Mouse (Mus musculus) layer of hippocampus, adult 2 months (tissue): ENCODE measurements at regions not wholly inside any gene's neighbourhood (a gene's known extent, or its start where the extent isn't known, plus 50 kb on each side); places are given as distances from the start of the nearest gene placed in this dataset.
"Not testable (repeated sequence)": the region's sequence is repeated elsewhere in the genome, so short reads cannot be mapped to it uniquely, and the experiment has no call there.

Source experiments
- DNase-seq, 2 experiments: peaks; one replicate each; pipeline ENCODE4 v3.0.0; 2022; ENCODE audit warnings: low spot score in 2 of 2
- H3K27ac ChIP-seq: fragments of 200-600 bp; 2 replicates; pipeline ENCODE4 v1.8.1; 2022
- H3K4me3 ChIP-seq: fragments of 200-600 bp; 2 replicates; pipeline ENCODE4 v1.8.1; 2022; ENCODE audit warnings: mild to moderate bottlenecking
- CTCF ChIP-seq: fragments of 200-600 bp; conservative IDR thresholded peaks from 2 replicates; pipeline ENCODE4 v1.8.1; 2022; ENCODE audit warnings: antibody characterized with exemption, mild to moderate bottlenecking, moderate library complexity

- DNase-seq, H3K27ac ChIP-seq, H3K4me3 ChIP-seq: not testable (repeated sequence)
These were observed 1191.1 kb upstream of the 1700008P02Rik start for GRCm38 (mm10) chr3:7811301-7811700.

GRCm38 (mm10) chr3:7805121-7805520 is 1184.9 kb upstream of the 1700008P02Rik start:
- not testable (repeated sequence) for H3K4me3 ChIP-seq, DNase-seq, H3K27ac ChIP-seq

- DNase-seq = no peak
- Histone ChIP-seq H3K4me3 (no peak overlapping the region), H3K27ac (no peak overlapping the region)
- TF ChIP-seq CTCF = no peak
These were observed 1184.0 kb upstream of the 1700008P02Rik start for GRCm38 (mm10) chr3:7804209-7804608.

- H3K4me3 ChIP-seq = no peak overlapping the region
- DNase-seq = no peak
- TF ChIP-seq CTCF = no peak
- H3K27ac ChIP-seq = no peak overlapping the region
These were observed 1179.2 kb upstream of the 1700008P02Rik start for GRCm38 (mm10) chr3:7799486-7799885.

- DNase-seq = peak; percentile 23 to 44
- H3K4me3 ChIP-seq = no peak overlapping the region
- H3K27ac ChIP-seq = no peak overlapping the region
- TF ChIP-seq CTCF = no peak
These were observed 1167.4 kb upstream of the 1700008P02Rik start for GRCm38 (mm10) chr3:7787665-7788064.

- Histone ChIP-seq H3K4me3 (no peak overlapping the region), H3K27ac (no peak overlapping the region)
- no peak for TF ChIP-seq CTCF
- DNase-seq = no peak
These were observed 1164.9 kb upstream of the 1700008P02Rik start for GRCm38 (mm10) chr3:7785096-7785495.

GRCm38 (mm10) chr3:7755445-7755844 is 1135.2 kb upstream of the 1700008P02Rik start:
- no peak for DNase-seq
- Histone ChIP-seq H3K27ac (no peak overlapping the region), H3K4me3 (no peak overlapping the region)
- TF ChIP-seq CTCF = no peak

- Histone ChIP-seq H3K27ac (no peak overlapping the region), H3K4me3 (no peak overlapping the region)
- peak; percentile 11 to 23 for DNase-seq
- TF ChIP-seq CTCF = no peak
These were observed 1093.5 kb upstream of the 1700008P02Rik start for GRCm38 (mm10) chr3:7713741-7714140.

- no peak overlapping the region for H3K27ac ChIP-seq
- no peak overlapping the region for H3K4me3 ChIP-seq
- DNase-seq = no peak
- peak; percentile 44 for TF ChIP-seq CTCF
These were observed 1092.9 kb upstream of the 1700008P02Rik start for GRCm38 (mm10) chr3:7713130-7713529.

- no peak for TF ChIP-seq CTCF
- no peak for DNase-seq
- H3K27ac ChIP-seq = no peak overlapping the region
- no peak overlapping the region for H3K4me3 ChIP-seq
These were observed 1092.2 kb upstream of the 1700008P02Rik start for GRCm38 (mm10) chr3:7712466-7712865.

- no peak for TF ChIP-seq CTCF
- DNase-seq = no peak
- no peak overlapping the region for H3K4me3 ChIP-seq
- no peak overlapping the region for H3K27ac ChIP-seq
These were observed 1088.4 kb upstream of the 1700008P02Rik start for GRCm38 (mm10) chr3:7708609-7709008.

- TF ChIP-seq CTCF = no peak
- no peak overlapping the region for H3K27ac ChIP-seq
- DNase-seq = no peak
- no peak overlapping the region for H3K4me3 ChIP-seq
These were observed 1063.3 kb upstream of the 1700008P02Rik start for GRCm38 (mm10) chr3:7683536-7683935.

GRCm38 (mm10) chr3:7682816-7683215 is 1062.6 kb upstream of the 1700008P02Rik start:
- H3K27ac ChIP-seq, DNase-seq, H3K4me3 ChIP-seq: not testable (repeated sequence)

GRCm38 (mm10) chr3:7682311-7682710 is 1062.1 kb upstream of the 1700008P02Rik start:
- no peak for DNase-seq

GRCm38 (mm10) chr3:7669956-7670355 is 1049.7 kb upstream of the 1700008P02Rik start:
- TF ChIP-seq CTCF = no peak
- no peak for DNase-seq
- Histone ChIP-seq H3K4me3 (no peak overlapping the region), H3K27ac (no peak overlapping the region)

More at GRCm38 (mm10) chr3:7682311-7682710, 1062.1 kb upstream of the 1700008P02Rik start:
- H3K4me3 ChIP-seq = no peak overlapping the region
- H3K27ac ChIP-seq = no peak overlapping the region
- no peak for TF ChIP-seq CTCF

- DNase-seq, H3K27ac ChIP-seq, H3K4me3 ChIP-seq: not testable (repeated sequence)
These were observed 1047.6 kb upstream of the 1700008P02Rik start for GRCm38 (mm10) chr3:7667851-7668250.

GRCm38 (mm10) chr3:7666391-7667142 is 1046.3 kb upstream of the 1700008P02Rik start:
- not testable (repeated sequence) for H3K27ac ChIP-seq, DNase-seq, H3K4me3 ChIP-seq
